Mouse (Mus musculus): ENCODE data around the gene Mphosph10. TPM values are rescaled to one million over a fixed set of nuclear protein-coding genes. Genes with fewer than 3 reads are reported as not detected.

Mphosph10 gene
- total and polyA plus RNA-seq, 2 experiments from 2014 or later, result 2.6 to 18.4 TPM

- Histone ChIP-seq H3K9ac (replicated peaks; ENCODE audit: low read depth, low read length) (peak overlapping the region; percentile 72), H3K4me2 (ENCODE audit: low read depth, low read length) (peak overlapping the region; percentile 82), H3K4me1 (ENCODE audit: control insufficient read depth, insufficient read depth) (peaks cover 5% of the 10 kb centered on the region), H3K4me3 (ENCODE audit: low read depth, low read length) (peak overlapping the region; percentile 73), H3K9me3 (replicated peaks; ENCODE audit: control insufficient read depth, low read length) (no peaks in the 10 kb centered on the region), H3K36me3 (replicated peaks; ENCODE audit: control insufficient read depth, insufficient read depth, low read length) (peaks cover 33% of the 10 kb centered on the region), H3K27ac (ENCODE audit: low read depth) (peak overlapping the region; percentile 96), H3K27me3 (ENCODE audit: control insufficient read depth, insufficient read depth, low read length) (no peaks in the 10 kb centered on the region)
- DNase-seq (ENCODE audit: low spot score) (no peak), ATAC-seq (ENCODE audit: insufficient read depth, low read depth) (no peak)
- WGBS, result 10% methylated on average over 18 of the region's 18 CpGs
- TF ChIP-seq CTCF (IDR thresholded peaks at IDR 0.05; ENCODE audit: low read depth), result no peak
- no peak for TF ChIP-seq EP300 (IDR thresholded peaks at IDR 0.05; ENCODE audit: low read depth)
Observed at GRCm38 (mm10) chr7:64373147-64373829, 18.8 kb downstream of the Mphosph10 start.

- H3K27me3 ChIP-seq (ENCODE audit: control insufficient read depth, insufficient read depth, low read length), result no peaks in the 10 kb centered on the region
- WGBS, result 88% methylated on average over 23 of the region's 23 CpGs
- H3K27ac ChIP-seq (ENCODE audit: low read depth), result no peak overlapping the region
- no peak overlapping the region for H3K9ac ChIP-seq (replicated peaks; ENCODE audit: low read depth, low read length)
- no peak for TF ChIP-seq CTCF (IDR thresholded peaks at IDR 0.05; ENCODE audit: low read depth)
- H3K9me3 ChIP-seq (replicated peaks; ENCODE audit: control insufficient read depth, low read length), result no peaks in the 10 kb centered on the region
- DNase-seq (ENCODE audit: low spot score), result no peak
- no peak overlapping the region for H3K4me2 ChIP-seq (ENCODE audit: low read depth, low read length)
- ATAC-seq (ENCODE audit: insufficient read depth, low read depth), result no peak
- H3K4me1 ChIP-seq (ENCODE audit: control insufficient read depth, insufficient read depth), result peaks cover 5% of the 10 kb centered on the region
- peaks cover 31% of the 10 kb centered on the region for H3K36me3 ChIP-seq (replicated peaks; ENCODE audit: control insufficient read depth, insufficient read depth, low read length)
- no peak overlapping the region for H3K4me3 ChIP-seq (ENCODE audit: low read depth, low read length)
Observed at GRCm38 (mm10) chr7:64371940-64372878, 19.9 kb downstream of the Mphosph10 start.

GRCm38 (mm10) chr7:64369841-64370240 is 22.2 kb downstream of the Mphosph10 start:
- ATAC-seq (ENCODE audit: insufficient read depth, low read depth) (no peak), DNase-seq (ENCODE audit: low spot score) (no peak)
- Histone ChIP-seq H3K9me3 (replicated peaks; ENCODE audit: control insufficient read depth, low read length) (no peaks in the 10 kb centered on the region), H3K36me3 (replicated peaks; ENCODE audit: control insufficient read depth, insufficient read depth, low read length) (peaks cover 42% of the 10 kb centered on the region), H3K27ac (ENCODE audit: low read depth) (no peak overlapping the region), H3K9ac (replicated peaks; ENCODE audit: low read depth, low read length) (no peak overlapping the region), H3K4me2 (ENCODE audit: low read depth, low read length) (no peak overlapping the region), H3K27me3 (ENCODE audit: control insufficient read depth, insufficient read depth, low read length) (no peaks in the 10 kb centered on the region), H3K4me3 (ENCODE audit: low read depth, low read length) (no peak overlapping the region), H3K4me1 (ENCODE audit: control insufficient read depth, insufficient read depth) (peaks cover 5% of the 10 kb centered on the region)
- 81% methylated on average over 6 of the region's 6 CpGs for WGBS
- no peak for TF ChIP-seq EP300 (IDR thresholded peaks at IDR 0.05; ENCODE audit: low read depth)
- TF ChIP-seq CTCF (IDR thresholded peaks at IDR 0.05; ENCODE audit: low read depth), result no peak

- TF ChIP-seq EP300 (IDR thresholded peaks at IDR 0.05; ENCODE audit: low read depth) (no peak), CTCF (IDR thresholded peaks at IDR 0.05; ENCODE audit: low read depth) (no peak)
- no peaks in the 10 kb centered on the region for H3K27me3 ChIP-seq (ENCODE audit: control insufficient read depth, insufficient read depth, low read length)
- H3K36me3 ChIP-seq (replicated peaks; ENCODE audit: control insufficient read depth, insufficient read depth, low read length), result peaks cover 79% of the 10 kb centered on the region
- H3K9me3 ChIP-seq (replicated peaks; ENCODE audit: control insufficient read depth, low read length), result no peaks in the 10 kb centered on the region
- ATAC-seq (ENCODE audit: insufficient read depth, low read depth) (no peak), DNase-seq (ENCODE audit: low spot score) (no peak)
- H3K4me1 ChIP-seq (ENCODE audit: control insufficient read depth, insufficient read depth), result no peaks in the 10 kb centered on the region
- WGBS, result 90% methylated on average over 5 of the region's 5 CpGs
- no peak overlapping the region for H3K4me2 ChIP-seq (ENCODE audit: low read depth, low read length)
- H3K27ac ChIP-seq (ENCODE audit: low read depth), result no peak overlapping the region
- H3K4me3 ChIP-seq (ENCODE audit: low read depth, low read length), result no peak overlapping the region
- H3K9ac ChIP-seq (replicated peaks; ENCODE audit: low read depth, low read length), result no peak overlapping the region
Observed at GRCm38 (mm10) chr7:64365863-64366262, 26.2 kb downstream of the Mphosph10 start.

GRCm38 (mm10) chr7:64360586-64360945 is 31.5 kb downstream of the Mphosph10 start:
- Histone ChIP-seq H3K4me2 (ENCODE audit: low read depth, low read length) (no peak overlapping the region), H3K9me3 (replicated peaks; ENCODE audit: control insufficient read depth, low read length) (no peaks in the 10 kb centered on the region), H3K36me3 (replicated peaks; ENCODE audit: control insufficient read depth, insufficient read depth, low read length) (peaks cover 68% of the 10 kb centered on the region), H3K27ac (ENCODE audit: low read depth) (no peak overlapping the region), H3K4me1 (ENCODE audit: control insufficient read depth, insufficient read depth) (no peaks in the 10 kb centered on the region), H3K27me3 (ENCODE audit: control insufficient read depth, insufficient read depth, low read length) (no peaks in the 10 kb centered on the region), H3K4me3 (ENCODE audit: low read depth, low read length) (no peak overlapping the region), H3K9ac (replicated peaks; ENCODE audit: low read depth, low read length) (no peak overlapping the region)
- ATAC-seq (ENCODE audit: insufficient read depth, low read depth) (no peak), DNase-seq (ENCODE audit: low spot score) (no peak)
- TF ChIP-seq CTCF (IDR thresholded peaks at IDR 0.05; ENCODE audit: low read depth) (no peak), EP300 (IDR thresholded peaks at IDR 0.05; ENCODE audit: low read depth) (no peak)
- WGBS, result 66% methylated on average over 3 of the region's 3 CpGs

Measured in heart, postnatal 0 days (tissue).